Mouse (Mus musculus) testis, adult 2 months (tissue): ENCODE data around the gene Iqcn. TPM values are rescaled to one million over a fixed set of nuclear protein-coding genes. Genes with fewer than 3 reads are reported as not detected.

ENCODE experiments used
- H3K27ac ChIP-seq: fragments of 200-500 bp; 2 replicates; pipeline ENCODE4 v1.5.1; 2012; ENCODE audit warnings: low read depth, low read length; ENCODE audit not compliant: control insufficient read depth, insufficient read depth
- H3K27me3 ChIP-seq: fragments of 200-500 bp; 2 replicates; pipeline ENCODE4 v1.6.1; 2012; ENCODE audit warnings: mild to moderate bottlenecking, low read length, moderate library complexity; ENCODE audit not compliant: control insufficient read depth, insufficient read depth
- H3K36me3 ChIP-seq: fragments of 200-500 bp; 2 replicates; pipeline ENCODE4 v1.6.1; 2012; ENCODE audit warnings: mild to moderate bottlenecking, low read length; ENCODE audit not compliant: control insufficient read depth, insufficient read depth
- H3K4me1 ChIP-seq: fragments of 200-500 bp; 2 replicates; pipeline ENCODE4 v1.6.1; 2012; ENCODE audit warnings: low read length; ENCODE audit not compliant: control insufficient read depth, insufficient read depth
- H3K4me3 ChIP-seq: fragments of 200-500 bp; 2 replicates; pipeline ENCODE4 v1.5.1; 2012; ENCODE audit warnings: low read depth, mild to moderate bottlenecking, low read length, moderate library complexity, mixed read lengths; ENCODE audit not compliant: control insufficient read depth
- CTCF ChIP-seq: fragments of 200-500 bp; IDR thresholded peaks from 2 replicates; pipeline ENCODE4 v1.5.1; 2012; ENCODE audit warnings: low read depth, mild to moderate bottlenecking, inconsistent platforms, low read length, moderate library complexity; ENCODE audit not compliant: control insufficient read depth, insufficient read depth, insufficient replicate concordance
- POLR2A ChIP-seq: fragments of 200-500 bp; IDR thresholded peaks from 2 replicates; pipeline ENCODE4 v1.6.1; 2012; ENCODE audit warnings: low read depth, mild to moderate bottlenecking, inconsistent platforms, low read length, moderate library complexity; ENCODE audit not compliant: control insufficient read depth
- polyA plus RNA-seq: library from polyadenylated mRNA; depleted of rRNA; stranded (reverse); fragments of >200 nt; gene quantifications from 2 replicates; pipeline ENCODE4 v1.2.3, GENCODE M21; 2012

Iqcn gene
- polyA plus RNA-seq, 1 experiment, result 302 TPM

GRCm38 (mm10) chr8:70748246-70749096, 45.2 kb downstream of the Iqcn start:
- H3K4me3 ChIP-seq, result no peak overlapping the region
- no peaks in the 10 kb centered on the region; the same call in 1 of the 2 replicates for H3K27me3 ChIP-seq
- H3K4me1 ChIP-seq, result peaks cover 23% of the 10 kb centered on the region
- no peaks in the 10 kb centered on the region for H3K36me3 ChIP-seq
- TF ChIP-seq POLR2A (no peak), CTCF (no peak)
- H3K27ac ChIP-seq, result no peak overlapping the region

DNA sequence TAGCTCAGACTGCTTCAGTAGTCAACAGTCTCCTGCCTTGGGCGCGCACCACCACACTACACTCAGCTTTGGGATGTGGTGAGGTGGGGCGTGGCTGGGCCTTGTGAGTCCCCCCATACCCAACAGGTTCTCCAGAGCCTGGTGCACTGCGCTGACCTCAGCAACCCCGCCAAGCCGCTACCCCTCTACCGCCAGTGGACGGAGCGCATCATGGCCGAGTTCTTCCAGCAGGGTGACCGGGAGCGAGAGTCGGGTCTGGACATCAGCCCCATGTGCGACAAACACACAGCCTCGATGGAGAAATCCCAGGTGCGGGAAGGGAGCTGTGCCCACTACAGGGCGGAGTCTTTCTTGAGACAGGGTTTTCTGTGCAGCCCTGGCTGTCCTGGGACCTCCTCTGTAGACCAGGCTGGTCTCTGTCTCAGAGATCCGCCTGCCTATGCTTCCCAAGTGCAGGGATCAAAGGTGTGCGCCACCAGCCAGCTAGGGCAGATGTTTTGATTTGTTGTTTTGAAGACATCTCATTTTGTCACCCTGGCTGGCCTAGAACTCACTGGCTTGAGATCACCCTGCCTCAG, 45.9 kb downstream of the Iqcn start:
- no peak overlapping the region for H3K27ac ChIP-seq
- peaks cover 17% of the 10 kb centered on the region for H3K4me1 ChIP-seq
- H3K4me3 ChIP-seq, result no peak overlapping the region
- TF ChIP-seq POLR2A, result no peak
- no peak for TF ChIP-seq CTCF
- no peaks in the 10 kb centered on the region; the same call in 1 of the 2 replicates for H3K27me3 ChIP-seq
- H3K36me3 ChIP-seq, result no peaks in the 10 kb centered on the region

DNA sequence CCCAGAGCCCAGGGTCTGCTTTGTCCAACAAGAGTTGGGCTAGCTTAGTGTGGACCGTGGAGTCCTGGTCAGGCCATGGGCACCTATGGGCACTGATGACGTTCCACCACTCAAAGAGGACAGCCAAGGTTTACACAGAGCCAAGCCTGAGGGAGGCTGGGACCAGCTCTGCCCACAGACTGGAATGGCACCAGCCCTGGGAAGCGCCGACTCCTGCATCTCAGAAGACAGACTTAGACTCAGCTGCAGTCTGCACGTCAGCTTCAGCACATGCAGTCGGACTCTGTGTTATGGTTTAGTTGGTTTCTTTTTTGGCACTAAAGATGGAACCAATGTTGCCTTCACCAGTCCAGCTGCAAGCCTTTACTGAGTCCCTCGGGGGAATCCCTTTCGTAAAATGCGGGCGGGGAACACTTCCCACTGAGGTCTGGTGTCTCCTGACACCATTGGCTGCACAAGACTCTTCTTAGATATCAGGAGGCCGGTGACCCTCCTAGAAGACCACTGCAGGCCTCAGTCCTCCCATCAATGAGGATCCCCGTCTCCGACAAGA, 46.9 kb downstream of the Iqcn start:
- H3K4me1 ChIP-seq, result peaks cover 15% of the 10 kb centered on the region
- H3K27ac ChIP-seq, result no peak overlapping the region
- H3K36me3 ChIP-seq, result no peaks in the 10 kb centered on the region
- TF ChIP-seq POLR2A (no peak), CTCF (no peak)
- no peaks in the 10 kb centered on the region; the same call in 1 of the 2 replicates for H3K27me3 ChIP-seq
- no peak overlapping the region for H3K4me3 ChIP-seq

- Histone ChIP-seq H3K36me3 (no peaks in the 10 kb centered on the region), H3K27ac (peak overlapping the region; percentile 75), H3K4me1 (peaks cover 17% of the 10 kb centered on the region), H3K27me3 (no peaks in the 10 kb centered on the region), H3K4me3 (no peak overlapping the region)
- TF ChIP-seq CTCF (no peak), POLR2A (no peak)
Observed at GRCm38 (mm10) chr8:70752000-70752764, 48.9 kb downstream of the Iqcn start.

DNA sequence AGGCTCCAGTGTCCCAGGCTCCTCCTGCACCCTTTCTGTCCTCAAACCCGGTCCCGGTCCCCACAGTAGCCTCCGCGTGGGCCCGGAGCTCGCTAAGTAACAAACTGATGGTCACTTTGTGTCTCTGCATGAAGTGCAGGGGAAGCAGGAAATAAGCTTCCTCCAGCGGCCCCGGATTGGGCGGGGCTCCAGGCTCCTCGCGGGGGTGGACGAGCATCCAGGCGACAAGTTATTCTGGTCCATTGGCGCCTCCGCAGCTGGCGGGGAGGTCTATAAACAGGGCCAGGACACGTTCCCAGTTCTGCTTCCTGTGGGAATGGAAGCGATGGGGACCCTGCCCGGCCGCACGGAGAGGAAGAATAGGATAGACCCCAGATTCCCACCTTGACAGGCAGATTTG, 49.9 kb downstream of the Iqcn start:
- TF ChIP-seq POLR2A (no peak), CTCF (no peak)
- no peak overlapping the region; the same call in 1 of the 2 replicates for H3K4me3 ChIP-seq
- peaks cover 17% of the 10 kb centered on the region for H3K4me1 ChIP-seq
- H3K27me3 ChIP-seq, result no peaks in the 10 kb centered on the region
- no peaks in the 10 kb centered on the region for H3K36me3 ChIP-seq
- H3K27ac ChIP-seq, result peak overlapping the region; percentile 81

DNA sequence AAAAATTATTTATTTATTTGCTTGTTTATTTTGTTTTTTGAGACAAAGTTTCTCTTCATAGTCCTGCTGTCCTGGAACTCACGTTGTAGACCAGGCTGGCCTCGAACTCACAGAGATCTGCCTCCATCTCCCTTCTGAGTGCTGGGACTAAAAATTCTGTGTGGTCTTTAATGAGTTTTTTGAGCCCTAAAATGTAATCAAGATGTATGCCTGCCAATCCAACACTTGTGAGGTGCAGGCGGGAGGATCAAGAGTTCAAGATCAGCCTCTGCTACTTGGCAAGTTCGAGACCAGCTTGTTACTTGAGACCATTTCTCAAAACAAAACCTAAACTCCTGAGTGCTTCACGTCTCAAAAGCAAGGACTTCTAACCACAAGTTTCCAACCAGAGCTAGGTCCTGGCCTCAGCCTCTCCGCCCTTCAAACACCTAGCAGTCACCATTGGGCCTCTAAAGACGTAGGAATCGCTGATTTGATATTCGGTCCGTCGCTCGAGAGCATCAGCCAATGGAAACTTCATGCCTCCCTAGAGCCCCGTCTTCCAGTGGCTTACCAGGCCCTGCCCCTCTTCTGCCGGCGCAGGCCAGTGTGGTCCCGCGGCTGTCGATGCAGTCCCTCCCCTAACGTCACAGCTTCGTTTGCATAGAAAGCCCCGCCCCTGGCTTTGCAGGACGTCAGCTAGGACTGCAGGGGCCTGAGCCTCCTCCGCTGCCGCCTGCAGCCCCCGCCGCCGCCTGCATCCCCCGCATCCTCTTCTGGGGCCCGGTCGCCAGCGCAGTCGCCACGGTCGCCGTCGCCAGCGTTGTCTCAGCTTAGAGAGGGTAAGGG, 51.0 kb downstream of the Iqcn start, which contains the start of gene Rab3a:
TSS of gene Rab3a (plus strand) at position 637 of the 828 bp plus-strand sequence.
- no peaks in the 10 kb centered on the region for H3K36me3 ChIP-seq
- peak within 1 kb of the TSS; percentile 81 for H3K4me3 ChIP-seq
- peak within 1 kb of the TSS; percentile 81 for H3K27ac ChIP-seq
- TF ChIP-seq POLR2A (0 out of 2 replicates have a peak, but pooled peaks have one; percentile 33), CTCF (no peak)
- H3K4me1 ChIP-seq, result peaks cover 17% of the 10 kb centered on the region
- no peaks in the 10 kb centered on the region for H3K27me3 ChIP-seq
